Mouse (Mus musculus) embryonic fibroblast, embryonic 13.5 days (primary cell): ENCODE measurements around the gene Sult1c2. TPM values are rescaled to one million over a fixed set of nuclear protein-coding genes. Genes with fewer than 3 reads are reported as not detected.
"Not testable (repeated sequence)": the region's sequence is repeated elsewhere in the genome, so short reads cannot be mapped to it uniquely, and the experiment has no call there.

ENCODE experiments used
- H3K27ac ChIP-seq: 2 replicates; pipeline ENCODE4 v1.5.1; 2012; ENCODE audit warnings: low read length, control low read depth, inconsistent platforms; ENCODE audit not compliant: insufficient read depth
- H3K4me1 ChIP-seq: 2 replicates; pipeline ENCODE4 v1.6.1; 2011; ENCODE audit warnings: low read length; ENCODE audit not compliant: control insufficient read depth, insufficient read depth
- H3K4me3 ChIP-seq: 2 replicates; pipeline ENCODE4 v1.5.1; 2011; ENCODE audit warnings: mild to moderate bottlenecking, control low read depth, low read length; ENCODE audit not compliant: insufficient read depth
- CTCF ChIP-seq: IDR thresholded peaks from 2 replicates; pipeline ENCODE4 v1.5.1; 2011; ENCODE audit warnings: mild to moderate bottlenecking, control low read depth, low read length, moderate library complexity, borderline replicate concordance; ENCODE audit not compliant: insufficient read depth
- POLR2A ChIP-seq: IDR thresholded peaks from 2 replicates; pipeline ENCODE4 v1.6.1; 2011; ENCODE audit warnings: low read depth, mild to moderate bottlenecking, control low read depth, low read length, moderate library complexity
- polyA plus RNA-seq: library from polyadenylated mRNA; stranded (reverse); fragments of >200 nt; gene quantifications from 2 replicates; pipeline ENCODE4 v1.2.4, GENCODE M21; 2011; ENCODE audit warnings: low read depth; ENCODE audit not compliant: missing spikeins, insufficient read length

Sult1c2 gene
- not detected in 2 replicates for polyA plus RNA-seq

- H3K4me1 ChIP-seq = no peaks in the 10 kb centered on the region
- no peak within 1 kb of the TSS for H3K4me3 ChIP-seq
- TF ChIP-seq CTCF (no peak), POLR2A (no peak)
- H3K27ac ChIP-seq = no peak within 1 kb of the TSS
These were observed at the start of gene Sult1c2 for GRCm38 (mm10) chr17:53846206-53846605. Gene Sult1c2, minus strand, starts transcription at chr17:53846339.

GRCm38 (mm10) chr17:53879006-53879675 is 33.0 kb upstream of the Sult1c2 start:
- H3K4me3 ChIP-seq, H3K4me1 ChIP-seq, H3K27ac ChIP-seq: not testable (repeated sequence)

- Histone ChIP-seq H3K4me3 (no peak overlapping the region), H3K4me1 (no peaks in the 10 kb centered on the region), H3K27ac (no peak overlapping the region)
- TF ChIP-seq POLR2A (no peak), CTCF (no peak)
These were observed 28.3 kb upstream of the Sult1c2 start for GRCm38 (mm10) chr17:53874433-53874832.

GRCm38 (mm10) chr17:53872192-53872591 is 26.1 kb upstream of the Sult1c2 start:
- TF ChIP-seq POLR2A (no peak), CTCF (no peak)
- no peaks in the 10 kb centered on the region for H3K4me1 ChIP-seq

GRCm38 (mm10) chr17:53869931-53870330 is 23.8 kb upstream of the Sult1c2 start:
- Histone ChIP-seq H3K4me1 (no peaks in the 10 kb centered on the region), H3K4me3 (no peak overlapping the region), H3K27ac (no peak overlapping the region)
- TF ChIP-seq CTCF = no peak
- no peak for TF ChIP-seq POLR2A

More at GRCm38 (mm10) chr17:53872192-53872591, 26.1 kb upstream of the Sult1c2 start:
- Histone ChIP-seq H3K4me3 (no peak overlapping the region), H3K27ac (no peak overlapping the region)

- Histone ChIP-seq H3K4me3 (no peak overlapping the region), H3K27ac (no peak overlapping the region), H3K4me1 (no peaks in the 10 kb centered on the region)
- TF ChIP-seq POLR2A (no peak), CTCF (no peak)
These were observed 19.3 kb upstream of the Sult1c2 start for GRCm38 (mm10) chr17:53865260-53865955.

GRCm38 (mm10) chr17:53860548-53860947 is 14.4 kb upstream of the Sult1c2 start:
- no peaks in the 10 kb centered on the region for H3K4me1 ChIP-seq

GRCm38 (mm10) chr17:53854992-53855391 is 8.9 kb upstream of the Sult1c2 start:
- H3K4me1 ChIP-seq = no peaks in the 10 kb centered on the region

More at GRCm38 (mm10) chr17:53860548-53860947, 14.4 kb upstream of the Sult1c2 start:
- no peak overlapping the region for H3K4me3 ChIP-seq
- no peak for TF ChIP-seq POLR2A
- no peak for TF ChIP-seq CTCF
- H3K27ac ChIP-seq = no peak overlapping the region

GRCm38 (mm10) chr17:53845796-53846195 is 343 bp downstream of the Sult1c2 start:
- TF ChIP-seq CTCF = no peak
- TF ChIP-seq POLR2A = no peak
- no peaks in the 10 kb centered on the region for H3K4me1 ChIP-seq
- no peak overlapping the region for H3K27ac ChIP-seq
- no peak overlapping the region for H3K4me3 ChIP-seq

More at GRCm38 (mm10) chr17:53854992-53855391, 8.9 kb upstream of the Sult1c2 start:
- TF ChIP-seq POLR2A = no peak
- no peak for TF ChIP-seq CTCF
- H3K27ac ChIP-seq = no peak overlapping the region
- no peak overlapping the region for H3K4me3 ChIP-seq

GRCm38 (mm10) chr17:53833366-53833765 is 12.8 kb downstream of the Sult1c2 start:
- Histone ChIP-seq H3K4me1 (no peaks in the 10 kb centered on the region), H3K27ac (no peak overlapping the region), H3K4me3 (no peak overlapping the region)
- TF ChIP-seq POLR2A = no peak
- no peak for TF ChIP-seq CTCF

- not testable (repeated sequence) for H3K27ac ChIP-seq, H3K4me1 ChIP-seq, H3K4me3 ChIP-seq
These were observed 42.2 kb downstream of the Sult1c2 start for GRCm38 (mm10) chr17:53803974-53804373.
